10 mouse cellular contexts compared by ENCODE assay signal in the genomic region with DNA sequence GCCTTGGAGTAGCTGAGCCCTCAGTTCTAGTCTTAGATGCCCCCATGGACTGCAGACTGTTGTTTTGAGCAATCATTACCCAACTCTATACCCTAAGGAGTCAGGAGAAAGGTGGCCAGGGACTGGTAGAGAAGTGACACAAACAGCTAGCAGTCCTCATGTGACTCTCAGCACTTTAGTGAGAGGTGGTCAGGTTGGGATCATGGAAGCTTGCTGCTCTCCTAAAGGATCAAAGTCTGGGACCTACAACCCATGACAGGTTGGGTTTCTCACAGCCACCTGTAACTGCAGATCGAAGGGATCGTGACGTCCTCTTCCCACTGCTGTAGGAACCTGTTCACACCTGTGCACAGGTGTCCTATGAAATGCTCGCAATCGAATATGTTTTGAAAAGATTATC. TPM values are rescaled to one million over a fixed set of nuclear protein-coding genes. Genes with fewer than 3 reads are reported as not detected.
DNase-seq lines count a peak whose midpoint lies in the region; ATAC-seq and TF ChIP-seq lines count a peak whose summit lies in the region.
"Had no signal": no experiment of that assay in that cellular context is flagged by ENCODE, and none has a peak within 500 bp of the region (broad histone marks: within the 10 kb centered on the region; RNA-seq: fewer than 3 reads in every experiment).

No protein-coding gene starts in this region.

- TF ChIP-seq POLR2A in olfactory bulb, adult 2 months (IDR thresholded peaks at IDR 0.05; ENCODE audit: insufficient read depth, low read depth, low read length), result no peak

- H3K27ac ChIP-seq in hindbrain, embryonic 10.5 days, result peak overlapping the region; percentile 64; the same call in 1 of the 2 replicates
- H3K27ac ChIP-seq in hindbrain, embryonic 14.5 days, result no peak overlapping the region
- peak overlapping the region; percentile 32; the same call in 1 of the 2 replicates for H3K27ac ChIP-seq in limb, embryonic 10.5 days
- peak overlapping the region; percentile 66 for H3K27ac ChIP-seq in olfactory bulb, adult 2 months (ENCODE audit: insufficient read depth, low read depth, low read length)
- H3K27ac ChIP-seq: neural tube, embryonic 12.5 days had no signal

- no peak overlapping the region for H3K4me3 ChIP-seq in hindbrain, embryonic 10.5 days
- H3K4me3 ChIP-seq in hindbrain, embryonic 14.5 days (replicated peaks; ENCODE audit: low read length), result no peak overlapping the region
- H3K4me3 ChIP-seq in megakaryocyte, embryonic 14.5 days (replicated peaks), result peak overlapping the region; percentile 90
- no peak overlapping the region for H3K4me3 ChIP-seq in limb, embryonic 10.5 days
- H3K4me3 ChIP-seq in olfactory bulb, adult 2 months (ENCODE audit: insufficient read depth, low read depth, low read length), result no peak overlapping the region
- H3K4me3 ChIP-seq: neural tube, embryonic 12.5 days had no signal

- DNase-seq in hindbrain, embryonic 10.5 days (ENCODE audit: low spot score), result no peak
- DNase-seq in hindbrain, embryonic 14.5 days (ENCODE audit: low spot score), result no peak
- DNase-seq in limb, embryonic 10.5 days (ENCODE audit: low spot score), result no peak
- DNase-seq in cerebellum, postnatal 36 days, result no peak
- DNase-seq: cerebellum, adult 11 months; right cerebral cortex, postnatal 4 days had no signal

- H3K9me3 ChIP-seq in hindbrain, embryonic 10.5 days, result no peaks in the 10 kb centered on the region
- H3K9me3 ChIP-seq in hindbrain, embryonic 14.5 days (ENCODE audit: control insufficient read depth, low read length), result no peaks in the 10 kb centered on the region
- H3K9me3 ChIP-seq in megakaryocyte, embryonic 14.5 days, result no peaks in the 10 kb centered on the region
- H3K9me3 ChIP-seq in limb, embryonic 10.5 days (replicated peaks), result no peaks in the 10 kb centered on the region
- H3K9me3 ChIP-seq: neural tube, embryonic 12.5 days had no signal

- H3K36me3 ChIP-seq in hindbrain, embryonic 10.5 days, result peaks cover 19% of the 10 kb centered on the region
- peaks cover 12% of the 10 kb centered on the region; the same call in 1 of the 2 replicates for H3K36me3 ChIP-seq in hindbrain, embryonic 14.5 days (replicated peaks; ENCODE audit: control insufficient read depth, insufficient read depth)
- peaks cover 37% of the 10 kb centered on the region for H3K36me3 ChIP-seq in megakaryocyte, embryonic 14.5 days (replicated peaks; ENCODE audit: low read length)
- H3K36me3 ChIP-seq in limb, embryonic 10.5 days, result peaks cover 19% of the 10 kb centered on the region

- 95% methylated on average over 5 of the region's 5 CpGs for WGBS in hindbrain, embryonic 10.5 days
- WGBS in hindbrain, embryonic 14.5 days, result 94% methylated on average over 5 of the region's 5 CpGs
- WGBS in limb, embryonic 10.5 days, result 95% methylated on average over 5 of the region's 5 CpGs
- WGBS in olfactory bulb, adult 2 months, result 92% methylated on average over 5 of the region's 5 CpGs

- ATAC-seq in hindbrain, embryonic 14.5 days (ENCODE audit: low FRiP score), result no peak
- ATAC-seq in megakaryocyte, adult 5-6 weeks (ENCODE audit: poor library complexity, severe bottlenecking), result no peak

- H3K4me1 ChIP-seq in hindbrain, embryonic 10.5 days (replicated peaks), result peaks cover 41% of the 10 kb centered on the region
- 0 out of 2 replicates have a peak, but pooled peaks cover 4% of the 10 kb centered on the region for H3K4me1 ChIP-seq in hindbrain, embryonic 14.5 days (replicated peaks; ENCODE audit: control insufficient read depth, insufficient read depth, low read length)
- peaks cover 100% of the 10 kb centered on the region for H3K4me1 ChIP-seq in megakaryocyte, embryonic 14.5 days
- H3K4me1 ChIP-seq in limb, embryonic 10.5 days, result peaks cover 22% of the 10 kb centered on the region
- peaks cover 24% of the 10 kb centered on the region for H3K4me1 ChIP-seq in olfactory bulb, adult 2 months (ENCODE audit: control insufficient read depth, insufficient read depth, low read length)

- no peak overlapping the region for H3K4me2 ChIP-seq in hindbrain, embryonic 14.5 days (replicated peaks)
- H3K4me2 ChIP-seq: neural tube, embryonic 12.5 days had no signal

- TF ChIP-seq CTCF in olfactory bulb, adult 2 months (IDR thresholded peaks at IDR 0.05; ENCODE audit: insufficient read depth, low read depth, low read length), result no peak

- no peak overlapping the region for H3K9ac ChIP-seq in hindbrain, embryonic 14.5 days
- H3K9ac ChIP-seq: neural tube, embryonic 12.5 days had no signal

- no peaks in the 10 kb centered on the region for H3K27me3 ChIP-seq in hindbrain, embryonic 10.5 days (ENCODE audit: insufficient read depth, poor library complexity, severe bottlenecking)
- no peaks in the 10 kb centered on the region for H3K27me3 ChIP-seq in hindbrain, embryonic 14.5 days (ENCODE audit: control insufficient read depth, insufficient read depth, low read length)
- no peaks in the 10 kb centered on the region for H3K27me3 ChIP-seq in megakaryocyte, embryonic 14.5 days (replicated peaks)
- no peaks in the 10 kb centered on the region for H3K27me3 ChIP-seq in limb, embryonic 10.5 days (ENCODE audit: low read depth, poor library complexity, severe bottlenecking)
- H3K27me3 ChIP-seq: neural tube, embryonic 12.5 days had no signal

RNA-seq across cellular contexts. Expression of gene Hs1bp3, which starts 32.3 kb away (rescaled TPM):
- 14.2 and 16.7 TPM in 2 replicates for polyA plus RNA-seq in hindbrain, embryonic 10.5 days (2016; fragmentation: Nextera tagmentation; extraction: Ambion mirVana)
- 5.9 and 6.2 TPM in 2 replicates for polyA plus RNA-seq in hindbrain, embryonic 14.5 days (2014; fragmentation: Nextera tagmentation; extraction: Ambion mirVana)
- polyA plus RNA-seq in megakaryocyte, embryonic 14.5 days (2012; ENCODE audit: insufficient read depth, low replicate concordance), result 5.5 and 11.1 TPM in 2 replicates
- 4.7 and 4.8 TPM in 2 replicates for total RNA-seq in megakaryocyte, adult 5-6 weeks (2015)
- 4.4 and 6.7 TPM in 2 replicates for total RNA-seq in megakaryocyte, adult 5-6 weeks (2017)
- 18.4 and 19.5 TPM in 2 replicates for polyA plus RNA-seq in limb, embryonic 10.5 days (2016; fragmentation: Nextera tagmentation; extraction: Ambion mirVana)
- not detected in 2 replicates for polyA plus RNA-seq in olfactory bulb, adult 2 months (2012; ENCODE audit: insufficient read depth, insufficient read length, low replicate concordance, missing spikeins)

RNA-seq across cellular contexts. Expression of gene Gdf7, which starts 43.8 kb away (rescaled TPM):
- 0.81 and 1.9 TPM in 2 replicates for polyA plus RNA-seq in hindbrain, embryonic 10.5 days (2016; fragmentation: Nextera tagmentation; extraction: Ambion mirVana)
- polyA plus RNA-seq in hindbrain, embryonic 14.5 days (2014; fragmentation: Nextera tagmentation; extraction: Ambion mirVana), result 0.14 and 0.67 TPM in 2 replicates
- polyA plus RNA-seq in megakaryocyte, embryonic 14.5 days (2012; ENCODE audit: insufficient read depth, low replicate concordance), result not detected in 2 replicates
- total RNA-seq in megakaryocyte, adult 5-6 weeks (2015), result not detected in 2 replicates
- total RNA-seq in megakaryocyte, adult 5-6 weeks (2017), result not detected in 2 replicates
- 0.13 and 0.14 TPM in 2 replicates for polyA plus RNA-seq in limb, embryonic 10.5 days (2016; fragmentation: Nextera tagmentation; extraction: Ambion mirVana)
- not detected in 2 replicates for polyA plus RNA-seq in olfactory bulb, adult 2 months (2012; ENCODE audit: insufficient read depth, insufficient read length, low replicate concordance, missing spikeins)
